Comparison of ENCODE assay signal across 31 mouse cellular contexts in the genomic region with DNA sequence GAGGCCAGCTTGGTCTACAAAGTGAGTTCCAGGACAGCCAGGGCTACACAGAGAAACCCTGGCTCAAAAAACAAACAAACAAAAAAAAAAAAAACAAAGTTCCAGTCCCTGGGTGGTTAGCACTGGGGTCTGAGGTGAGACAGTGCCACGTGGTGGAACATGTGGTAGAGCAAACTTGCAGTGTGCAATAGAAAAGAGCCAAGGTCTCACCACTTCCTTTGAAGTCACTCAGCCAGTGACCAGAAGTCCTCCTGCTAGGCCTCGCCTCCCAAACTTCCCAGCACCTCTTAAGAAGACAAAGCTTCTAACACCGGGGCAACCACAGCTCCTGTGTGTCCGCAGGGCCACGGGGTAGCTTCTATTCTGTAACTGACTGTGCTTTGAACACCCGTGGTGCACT. TPM values are rescaled to one million over a fixed set of nuclear protein-coding genes. Genes with fewer than 3 reads are reported as not detected.
"Had no signal": no experiment of that assay in that cellular context is flagged by ENCODE, and none has a peak within 500 bp of the region (broad histone marks: within the 10 kb centered on the region; RNA-seq: fewer than 3 reads in every experiment).

No protein-coding gene starts in this region.

- DNase-seq: kidney, adult 11 months; kidney, adult 18-20 months; kidney, adult 8-10 months; kidney, adult 9 months; layer of hippocampus, adult 9-11 months; layer of hippocampus, postnatal 36 days had no signal

- H3K27ac ChIP-seq: heart, embryonic 13.5 days; heart, embryonic 15.5 days; hindbrain, embryonic 10.5 days; hindbrain, embryonic 12.5 days; hindbrain, embryonic 13.5 days; hindbrain, embryonic 14.5 days; hindbrain, embryonic 15.5 days; hindbrain, postnatal 0 days; intestine, embryonic 15.5 days; kidney, embryonic 15.5 days; kidney, postnatal 0 days; layer of hippocampus, adult 2 months; left cerebral cortex, adult 2 months had no signal

- H3K4me3 ChIP-seq: heart, embryonic 13.5 days; heart, embryonic 15.5 days; hindbrain, embryonic 10.5 days; hindbrain, embryonic 12.5 days; hindbrain, embryonic 13.5 days; hindbrain, embryonic 15.5 days; intestine, embryonic 15.5 days; kidney, embryonic 15.5 days; layer of hippocampus, adult 2 months; left cerebral cortex, adult 2 months had no signal

- H3K9ac ChIP-seq: heart, embryonic 13.5 days; heart, embryonic 15.5 days; hindbrain, embryonic 12.5 days; hindbrain, embryonic 13.5 days; hindbrain, embryonic 14.5 days; hindbrain, embryonic 15.5 days; intestine, embryonic 15.5 days; kidney, embryonic 15.5 days had no signal

- H3K4me1 ChIP-seq: heart, embryonic 13.5 days; heart, embryonic 15.5 days; hindbrain, embryonic 10.5 days; hindbrain, embryonic 12.5 days; hindbrain, embryonic 13.5 days; hindbrain, embryonic 15.5 days; intestine, embryonic 15.5 days; kidney, embryonic 15.5 days had no signal

- H3K9me3 ChIP-seq: heart, embryonic 15.5 days; hindbrain, embryonic 13.5 days; hindbrain, embryonic 15.5 days; intestine, embryonic 15.5 days; kidney, embryonic 15.5 days had no signal

- H3K36me3 ChIP-seq: heart, embryonic 13.5 days; heart, embryonic 15.5 days; hindbrain, embryonic 10.5 days; hindbrain, embryonic 12.5 days; hindbrain, embryonic 13.5 days; hindbrain, embryonic 15.5 days; intestine, embryonic 15.5 days; kidney, embryonic 15.5 days had no signal

- H3K4me2 ChIP-seq: heart, embryonic 13.5 days; heart, embryonic 15.5 days; hindbrain, embryonic 12.5 days; hindbrain, embryonic 13.5 days; hindbrain, embryonic 14.5 days; hindbrain, embryonic 15.5 days; intestine, embryonic 15.5 days; kidney, embryonic 15.5 days had no signal

- H3K27me3 ChIP-seq: heart, embryonic 13.5 days; heart, embryonic 15.5 days; hindbrain, embryonic 12.5 days; hindbrain, embryonic 15.5 days; intestine, embryonic 15.5 days; kidney, embryonic 15.5 days had no signal

RNA-seq across cellular contexts. Expression of gene Slc47a1, which starts 9.1 kb away (rescaled TPM):
- total RNA-seq: hematopoietic stem cell, adult 5-6 weeks had no signal
- polyA plus RNA-seq: hindbrain, embryonic 14.5 days; inflammation-experienced regulatory T-cells, adult 6 months had no signal

RNA-seq across cellular contexts. Expression of gene Slc47a2, which starts 44.6 kb away (rescaled TPM):
- total RNA-seq: heart, postnatal 14 days; heart, postnatal 25 days; heart, postnatal 36 days; hematopoietic stem cell, adult 5-6 weeks; layer of hippocampus, adult 2 months; layer of hippocampus, postnatal 25 days had no signal
- polyA plus RNA-seq: heart, embryonic 13.5 days; hindbrain, embryonic 10.5 days; hindbrain, embryonic 11.5 days; hindbrain, embryonic 12.5 days; hindbrain, embryonic 14.5 days; hindbrain, embryonic 15.5 days; inflammation-experienced regulatory T-cells, adult 6 months; intestine, embryonic 14.5 days; intestine, embryonic 15.5 days; intestine, embryonic 16.5 days; intestine, postnatal 0 days; kidney, embryonic 14.5 days; kidney, embryonic 15.5 days; large intestine, adult 2 months had no signal
